Comparison of ENCODE assay signal across 16 mouse cellular contexts in genomic region chr2:116042934-116043698, GRCm38 (mm10). TPM values are rescaled to one million over a fixed set of nuclear protein-coding genes. Genes with fewer than 3 reads are reported as not detected.
A peak's percentile ranks its signal among the peaks of the same experiment; 100 is the strongest.
DNase-seq lines count a peak whose midpoint lies in the region; ATAC-seq and TF ChIP-seq lines count a peak whose summit lies in the region.
"Had no signal": no experiment of that assay in that cellular context is flagged by ENCODE, and none has a peak within 500 bp of the region (broad histone marks: within the 10 kb centered on the region; RNA-seq: fewer than 3 reads in every experiment).

No protein-coding gene starts in this region.

- no peak overlapping the region for H3K4me2 ChIP-seq in neural tube, embryonic 11.5 days (ENCODE audit: low read depth)
- H3K4me2 ChIP-seq in hindbrain, embryonic 12.5 days (replicated peaks), result peak overlapping the region; percentile 1; the same call in 1 of the 2 replicates
- H3K4me2 ChIP-seq in midbrain, embryonic 13.5 days (replicated peaks), result peak overlapping the region; percentile 32; the same call in 1 of the 2 replicates
- H3K4me2 ChIP-seq: heart, embryonic 13.5 days had no signal

- no peak overlapping the region for H3K4me3 ChIP-seq in neural tube, embryonic 11.5 days (ENCODE audit: low read depth, low read length)
- H3K4me3 ChIP-seq in hindbrain, embryonic 12.5 days, result no peak overlapping the region
- H3K4me3 ChIP-seq in midbrain, embryonic 13.5 days (replicated peaks), result no peak overlapping the region
- no peak overlapping the region for H3K4me3 ChIP-seq in olfactory bulb, adult 2 months (ENCODE audit: insufficient read depth, low read depth, low read length)
- H3K4me3 ChIP-seq: erythroblast, embryonic 14.5 days; heart, embryonic 13.5 days had no signal

- no peaks in the 10 kb centered on the region for H3K9me3 ChIP-seq in neural tube, embryonic 11.5 days (ENCODE audit: control insufficient read depth, low read length)
- no peaks in the 10 kb centered on the region for H3K9me3 ChIP-seq in hindbrain, embryonic 12.5 days (replicated peaks)
- H3K9me3 ChIP-seq in midbrain, embryonic 13.5 days, result no peaks in the 10 kb centered on the region
- H3K9me3 ChIP-seq: heart, embryonic 13.5 days had no signal

- no peaks in the 10 kb centered on the region for H3K27me3 ChIP-seq in neural tube, embryonic 11.5 days (ENCODE audit: control insufficient read depth, insufficient read depth, low read length)
- no peaks in the 10 kb centered on the region for H3K27me3 ChIP-seq in hindbrain, embryonic 12.5 days
- H3K27me3 ChIP-seq in midbrain, embryonic 13.5 days, result no peaks in the 10 kb centered on the region
- H3K27me3 ChIP-seq: heart, embryonic 13.5 days had no signal

- peaks cover 37% of the 10 kb centered on the region for H3K4me1 ChIP-seq in neural tube, embryonic 11.5 days (ENCODE audit: control insufficient read depth, insufficient read depth, low read length)
- H3K4me1 ChIP-seq in hindbrain, embryonic 12.5 days, result peaks cover 43% of the 10 kb centered on the region
- H3K4me1 ChIP-seq in midbrain, embryonic 13.5 days (replicated peaks), result peaks cover 47% of the 10 kb centered on the region
- peaks cover 7% of the 10 kb centered on the region; the same call in 1 of the 2 replicates for H3K4me1 ChIP-seq in olfactory bulb, adult 2 months (ENCODE audit: control insufficient read depth, insufficient read depth, low read length)

- DNase-seq in neural tube, embryonic 11.5 days (ENCODE audit: low spot score), result no peak
- no peak for DNase-seq in neural tube, embryonic 10.5 days (ENCODE audit: extremely low spot score, low spot score)
- no peak for DNase-seq in spleen, adult 18-20 months
- DNase-seq in testis, postnatal 14 days (ENCODE audit: low spot score), result no peak
- DNase-seq: adrenal gland, adult 2 months; cerebellum, adult 8-10 months; heart, postnatal 4 days; liver; lung, adult 2 months; lung, postnatal 4 days had no signal

- no peak overlapping the region for H3K9ac ChIP-seq in neural tube, embryonic 11.5 days (ENCODE audit: low read length)
- H3K9ac ChIP-seq in hindbrain, embryonic 12.5 days, result no peak overlapping the region
- H3K9ac ChIP-seq in midbrain, embryonic 13.5 days (replicated peaks), result no peak overlapping the region
- H3K9ac ChIP-seq: heart, embryonic 13.5 days had no signal

- no peak overlapping the region for H3K27ac ChIP-seq in neural tube, embryonic 11.5 days (ENCODE audit: low read depth, low read length)
- peak overlapping the region; percentile 57; the same call in 1 of the 2 replicates for H3K27ac ChIP-seq in hindbrain, embryonic 12.5 days
- peak overlapping the region; percentile 37 for H3K27ac ChIP-seq in midbrain, embryonic 13.5 days
- peak overlapping the region; percentile 84; the same call in 1 of the 2 replicates for H3K27ac ChIP-seq in olfactory bulb, adult 2 months (ENCODE audit: insufficient read depth, low read depth, low read length)

- no peak for TF ChIP-seq POLR2A in olfactory bulb, adult 2 months (IDR thresholded peaks at IDR 0.05; ENCODE audit: insufficient read depth, low read depth, low read length)

- H3K36me3 ChIP-seq in neural tube, embryonic 11.5 days (ENCODE audit: control insufficient read depth, insufficient read depth, low read length), result peaks cover 6% of the 10 kb centered on the region
- peaks cover 25% of the 10 kb centered on the region for H3K36me3 ChIP-seq in hindbrain, embryonic 12.5 days
- peaks cover under 1% of the 10 kb centered on the region for H3K36me3 ChIP-seq in midbrain, embryonic 13.5 days
- H3K36me3 ChIP-seq: G1E had no signal

- no peak for TF ChIP-seq CTCF in olfactory bulb, adult 2 months (IDR thresholded peaks at IDR 0.05; ENCODE audit: insufficient read depth, low read depth, low read length)

- 0 out of 2 replicates have a peak, but pooled peaks have one; percentile 25 for ATAC-seq in neural tube, embryonic 11.5 days (ENCODE audit: insufficient read depth, low FRiP score, low TSS enrichment)
- peak; percentile 42 for ATAC-seq in hindbrain, embryonic 12.5 days (ENCODE audit: low FRiP score)
- ATAC-seq in midbrain, embryonic 13.5 days, result peak; percentile 41; the same call in 1 of the 2 replicates

- 60% methylated on average over 12 of the region's 12 CpGs for WGBS in neural tube, embryonic 11.5 days
- WGBS in hindbrain, embryonic 12.5 days, result 46% methylated on average over 12 of the region's 12 CpGs
- WGBS in midbrain, embryonic 13.5 days, result 21% methylated on average over 12 of the region's 12 CpGs
- WGBS in olfactory bulb, adult 2 months, result 17% methylated on average over 12 of the region's 12 CpGs

RNA-seq across cellular contexts. Expression of gene Meis2, which starts 22.5 kb away (rescaled TPM):
- polyA plus RNA-seq in neural tube, embryonic 11.5 days (2014; fragmentation: Nextera tagmentation; extraction: Ambion mirVana), result 111 and 117 TPM in 2 replicates
- polyA plus RNA-seq in hindbrain, embryonic 12.5 days (2016; fragmentation: Nextera tagmentation; extraction: Ambion mirVana), result 130 and 155 TPM in 2 replicates
- 69.4 and 79.0 TPM in 2 replicates for polyA plus RNA-seq in midbrain, embryonic 13.5 days (2015; fragmentation: Nextera tagmentation; extraction: Ambion mirVana)
- polyA plus RNA-seq in olfactory bulb, adult 2 months (2012; ENCODE audit: insufficient read depth, insufficient read length, low replicate concordance, missing spikeins), result 180 and 356 TPM in 2 replicates
- polyA plus RNA-seq: erythroblast, embryonic 14.5 days had no signal
